Mouse (Mus musculus) thymus, postnatal 0 days (tissue): Measurements from ENCODE around the gene Ror2. TPM values are rescaled to one million over a fixed set of nuclear protein-coding genes. Genes with fewer than 3 reads are reported as not detected.

ENCODE experiments used
- DNase-seq: peaks from one replicate; pipeline ENCODE4 v3.0.0-alpha.2; 2015; ENCODE audit warnings: low spot score
- polyA plus RNA-seq: library from polyadenylated mRNA; unstranded; fragments of >200 nt; fragmentation: Nextera tagmentation; extraction: Ambion mirVana; gene quantifications from 2 replicates; pipeline ENCODE4 v1.2.1, GENCODE M21; 2015

Gene Ror2
- polyA plus RNA-seq, 1 experiment from 2014 or later, result 0.61 TPM

DNA sequence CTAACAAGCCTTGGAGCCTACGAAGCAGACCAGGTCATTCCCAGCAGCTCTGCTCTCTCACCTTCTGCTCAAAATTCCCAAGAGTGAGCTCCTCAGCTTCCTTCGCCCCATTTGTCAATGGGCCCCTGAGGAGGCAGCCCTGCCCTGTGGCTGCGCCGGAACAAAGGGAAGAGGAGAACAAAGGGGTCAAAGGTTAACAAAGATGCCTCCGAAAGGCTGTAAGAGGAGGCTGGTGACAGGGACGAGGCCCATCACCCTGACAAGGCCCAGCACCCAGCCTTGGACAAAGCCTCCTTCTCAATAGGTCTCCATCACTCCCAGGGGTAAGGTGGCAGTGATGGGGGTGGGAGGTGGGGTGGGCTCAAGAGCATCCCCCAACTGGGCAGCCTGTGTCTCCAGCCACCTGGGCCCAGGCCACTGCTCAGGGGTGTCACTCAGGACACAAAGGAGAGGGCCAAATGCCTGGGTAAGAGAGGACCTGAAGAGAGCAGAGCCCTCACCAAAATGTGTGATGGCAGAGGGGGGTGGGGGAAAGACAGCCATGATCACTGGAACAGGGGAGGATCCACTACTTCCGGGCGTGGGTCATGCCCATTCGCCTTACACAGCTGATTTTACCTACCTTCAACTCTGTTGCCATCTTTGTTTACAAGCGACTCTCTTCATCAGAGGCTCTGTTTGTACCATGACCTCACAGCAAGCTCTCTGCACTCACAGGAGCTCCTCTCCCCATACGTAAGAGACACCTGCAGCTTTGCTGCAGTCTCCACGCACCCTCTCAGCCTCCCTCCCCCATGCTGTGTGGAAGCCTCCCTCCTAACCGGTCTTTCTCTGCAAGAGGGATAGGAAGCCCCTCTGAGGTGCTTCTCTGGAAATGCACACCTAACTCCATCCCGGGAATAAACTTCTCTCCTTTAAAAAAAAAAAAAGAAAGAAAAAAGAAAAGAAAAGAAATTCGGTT, 51.8 kb downstream of the Ror2 start:
- no peak for DNase-seq

DNA sequence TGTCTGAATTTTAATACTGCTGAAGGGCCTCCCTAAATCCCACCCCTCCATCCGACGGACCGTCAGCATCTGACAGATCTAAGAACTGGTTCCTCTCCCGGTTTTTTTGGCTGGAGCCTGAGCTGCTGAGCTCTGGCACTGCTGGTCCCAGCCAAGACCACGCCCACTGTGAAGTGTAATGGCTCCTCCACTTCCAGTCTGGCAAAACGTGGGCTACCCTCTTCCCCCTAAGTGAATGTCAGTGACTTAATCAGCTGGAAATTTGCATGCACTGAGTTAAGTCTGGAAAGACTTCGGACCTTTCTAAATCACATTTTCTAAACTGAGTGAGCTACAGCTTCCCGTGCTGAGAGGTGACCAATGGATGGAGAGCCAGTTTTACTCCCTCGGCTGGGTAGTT, 52.5 kb downstream of the Ror2 start:
- DNase-seq, result no peak

DNA sequence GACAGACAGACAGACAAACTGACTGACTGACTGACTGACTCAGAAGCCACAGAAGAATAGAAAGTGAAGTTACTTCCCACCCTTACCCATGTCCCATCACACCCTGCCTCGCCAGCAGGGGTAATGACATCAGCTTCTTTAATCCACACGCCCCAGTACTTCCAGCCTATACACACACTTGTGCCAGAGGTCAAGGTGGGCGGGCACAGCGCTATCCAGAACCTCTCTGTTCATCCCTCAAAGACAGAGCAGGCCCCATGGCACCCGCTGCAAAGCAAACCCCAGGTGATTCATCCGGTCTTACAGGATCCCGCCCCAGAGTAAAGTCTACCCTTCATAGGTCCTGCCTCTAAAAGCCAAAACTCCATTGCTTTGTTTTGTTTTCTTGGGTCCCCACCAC, 53.5 kb downstream of the Ror2 start:
- no peak for DNase-seq

DNA sequence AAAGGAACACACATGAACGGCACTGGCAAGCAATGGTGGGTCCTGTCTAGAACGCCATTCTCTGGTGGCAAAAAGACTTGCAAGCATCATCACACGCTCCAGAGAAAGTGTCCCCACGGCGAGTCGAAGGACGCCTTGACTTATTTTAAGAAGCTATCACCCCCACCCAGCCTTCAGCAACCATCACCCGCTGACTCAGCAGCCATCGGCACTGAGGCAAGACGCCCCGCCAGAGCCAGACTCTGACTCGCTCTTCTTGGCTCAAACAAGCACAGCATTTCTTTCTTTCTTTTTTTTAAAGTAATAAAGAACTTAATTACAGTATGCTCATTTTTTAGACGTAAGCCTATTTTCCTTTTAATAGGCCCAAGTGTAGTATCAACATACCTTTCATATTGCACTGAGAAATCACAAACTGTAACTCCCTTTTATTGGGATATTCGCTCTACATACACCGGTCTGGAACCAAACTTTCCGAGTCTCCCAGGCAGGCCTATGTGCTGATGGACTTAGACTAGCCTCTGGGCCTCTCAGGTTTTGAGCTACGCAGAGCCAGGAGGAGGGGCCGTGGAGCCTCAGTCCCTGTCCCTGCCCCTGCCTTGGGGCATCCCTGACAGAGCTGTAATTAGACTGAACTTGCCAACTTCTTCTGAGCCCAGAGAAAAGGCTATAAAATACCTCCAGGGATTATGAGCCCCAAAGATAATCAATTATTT, 55.3 kb downstream of the Ror2 start:
- DNase-seq, result no peak

DNA sequence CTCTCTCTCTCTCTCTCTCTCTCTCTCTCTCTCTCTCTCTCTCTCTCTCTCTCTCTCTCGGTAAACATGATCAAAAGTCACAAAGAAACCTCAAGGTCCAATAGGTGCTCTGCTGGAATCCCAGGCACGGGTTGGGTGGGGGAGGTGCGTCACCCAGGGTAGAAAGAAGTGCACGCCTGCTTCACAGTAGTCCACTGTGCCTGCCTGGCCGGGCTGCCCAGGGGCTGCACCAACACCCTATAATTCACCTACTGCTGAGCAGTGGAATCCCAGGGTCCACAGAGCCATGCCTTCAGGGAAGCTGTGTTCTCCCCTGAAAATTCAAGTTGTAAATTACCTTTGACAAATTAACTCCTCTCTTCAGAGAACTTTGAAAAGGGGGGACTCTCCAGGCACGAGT, 58.9 kb downstream of the Ror2 start:
- no peak for DNase-seq

DNA sequence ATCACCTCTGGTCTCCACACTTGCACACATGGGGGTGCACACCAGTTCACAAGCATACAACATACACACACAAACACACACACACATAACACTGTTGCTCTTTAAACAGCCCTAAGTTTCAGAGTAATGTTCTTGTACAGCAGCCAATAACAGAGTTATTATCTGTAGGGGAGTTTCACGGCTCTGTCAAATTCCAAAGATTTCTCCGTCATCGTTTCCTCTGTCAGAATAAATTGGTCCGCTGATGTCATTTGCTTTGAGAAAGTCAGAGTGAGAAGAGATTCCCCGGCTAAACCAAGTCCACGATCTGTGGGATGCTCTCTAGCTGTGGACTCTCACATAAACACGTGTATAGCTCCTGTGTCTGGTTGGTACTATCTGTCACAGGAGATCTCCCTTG, 59.5 kb downstream of the Ror2 start:
- no peak for DNase-seq

DNA sequence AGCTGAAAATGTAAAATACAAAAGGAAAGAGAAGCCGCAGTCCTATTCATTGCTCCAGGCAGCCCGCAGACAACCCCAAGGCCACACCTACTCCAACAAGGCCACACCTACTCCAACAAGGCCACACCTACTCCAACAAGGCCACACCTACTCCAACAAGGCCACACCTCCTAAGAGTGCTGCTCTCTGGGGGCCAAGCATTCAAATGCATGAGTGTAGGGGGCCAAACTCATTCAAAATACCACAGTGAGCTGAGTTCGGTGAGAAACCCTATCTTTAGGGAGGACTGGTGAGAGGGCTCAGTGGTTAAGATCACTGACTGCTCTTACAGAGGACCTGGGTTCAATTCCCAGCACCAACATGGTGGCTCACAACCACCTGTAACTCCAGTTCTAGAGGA, 60.0 kb downstream of the Ror2 start:
- DNase-seq, result no peak

DNA sequence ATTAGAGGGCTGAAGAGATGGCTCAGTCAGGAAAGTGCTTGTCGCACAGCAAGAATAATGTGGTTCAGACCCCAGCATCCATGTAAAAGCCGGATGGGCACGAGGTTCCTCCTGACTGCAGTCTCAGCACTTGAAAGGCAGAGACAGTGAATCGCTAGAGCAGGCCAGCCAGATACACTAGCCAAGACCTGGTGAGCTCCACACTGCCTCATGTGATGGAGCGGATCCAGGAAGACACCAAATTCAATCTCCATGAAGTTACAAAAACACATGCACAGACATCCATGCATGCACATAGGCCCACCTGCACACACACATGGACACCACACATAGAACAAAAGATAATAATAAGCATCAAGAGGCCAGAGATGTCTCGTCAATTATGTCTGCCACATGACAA, 64.7 kb downstream of the Ror2 start:
- DNase-seq, result no peak

DNA sequence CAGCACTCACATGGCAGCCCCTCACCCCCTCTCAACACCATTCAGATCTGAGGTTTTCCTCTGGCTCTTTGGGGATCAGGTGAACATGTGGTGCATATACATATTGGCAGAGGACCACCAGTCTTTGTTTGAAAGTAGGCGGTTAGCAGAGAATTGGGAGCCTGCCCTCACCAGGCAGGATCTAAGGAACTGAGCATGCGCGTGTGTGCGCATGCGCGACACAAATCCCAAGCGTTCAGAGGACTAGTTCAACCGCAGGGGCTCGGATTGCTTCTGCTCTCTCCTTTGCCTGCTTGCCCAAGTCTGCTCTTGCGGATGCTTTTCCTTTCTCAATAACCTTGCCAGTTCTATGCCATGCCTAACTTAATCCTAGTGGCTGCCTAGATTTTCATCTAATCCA, 66.0 kb downstream of the Ror2 start:
- DNase-seq, result no peak

DNA sequence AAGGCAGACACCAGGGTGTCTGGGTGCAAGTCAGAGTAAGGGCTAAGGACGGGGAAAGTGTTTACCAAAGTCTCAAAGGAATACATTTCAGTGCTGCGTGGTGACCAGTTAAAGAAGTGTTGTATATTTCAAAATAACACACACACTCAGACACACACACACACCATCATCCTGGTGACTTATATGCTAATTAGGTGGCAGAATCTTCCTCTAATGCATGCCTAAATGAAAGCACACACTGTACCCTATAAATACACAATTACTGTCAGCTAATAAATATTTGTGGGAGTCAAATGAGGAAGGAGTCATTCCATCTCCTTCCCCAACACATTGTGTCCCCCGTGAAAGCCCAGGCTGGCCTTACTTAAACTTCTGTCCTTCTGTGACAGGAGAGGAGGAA, 66.5 kb downstream of the Ror2 start:
- no peak for DNase-seq

DNA sequence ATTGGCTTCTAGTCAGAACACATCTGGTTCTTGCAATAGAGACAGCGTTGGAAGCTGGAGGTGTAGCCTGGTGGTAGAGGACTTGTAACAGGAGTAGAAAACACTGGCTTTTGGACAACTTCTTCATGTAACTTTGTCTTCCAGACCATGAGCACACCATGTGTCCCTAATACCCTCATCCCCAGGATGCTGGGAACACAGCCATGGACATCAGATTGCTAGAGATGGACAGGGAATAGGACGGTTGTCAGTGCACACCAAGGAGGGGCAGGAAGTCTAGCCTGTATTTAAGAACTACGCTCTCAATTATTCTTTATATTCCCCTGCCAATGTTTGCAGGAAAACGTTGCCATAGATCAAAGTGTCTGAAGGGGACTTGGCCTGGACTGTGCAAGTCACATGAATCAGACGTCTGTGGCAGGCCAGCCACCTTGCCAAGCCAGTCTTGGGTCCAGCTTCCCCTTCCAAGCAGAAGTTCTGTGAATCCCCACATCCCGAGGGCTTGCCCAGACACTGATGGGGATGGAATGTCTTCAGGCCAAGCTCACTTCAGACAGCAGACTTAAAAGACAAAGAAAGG, 68.4 kb downstream of the Ror2 start:
- no peak for DNase-seq

DNA sequence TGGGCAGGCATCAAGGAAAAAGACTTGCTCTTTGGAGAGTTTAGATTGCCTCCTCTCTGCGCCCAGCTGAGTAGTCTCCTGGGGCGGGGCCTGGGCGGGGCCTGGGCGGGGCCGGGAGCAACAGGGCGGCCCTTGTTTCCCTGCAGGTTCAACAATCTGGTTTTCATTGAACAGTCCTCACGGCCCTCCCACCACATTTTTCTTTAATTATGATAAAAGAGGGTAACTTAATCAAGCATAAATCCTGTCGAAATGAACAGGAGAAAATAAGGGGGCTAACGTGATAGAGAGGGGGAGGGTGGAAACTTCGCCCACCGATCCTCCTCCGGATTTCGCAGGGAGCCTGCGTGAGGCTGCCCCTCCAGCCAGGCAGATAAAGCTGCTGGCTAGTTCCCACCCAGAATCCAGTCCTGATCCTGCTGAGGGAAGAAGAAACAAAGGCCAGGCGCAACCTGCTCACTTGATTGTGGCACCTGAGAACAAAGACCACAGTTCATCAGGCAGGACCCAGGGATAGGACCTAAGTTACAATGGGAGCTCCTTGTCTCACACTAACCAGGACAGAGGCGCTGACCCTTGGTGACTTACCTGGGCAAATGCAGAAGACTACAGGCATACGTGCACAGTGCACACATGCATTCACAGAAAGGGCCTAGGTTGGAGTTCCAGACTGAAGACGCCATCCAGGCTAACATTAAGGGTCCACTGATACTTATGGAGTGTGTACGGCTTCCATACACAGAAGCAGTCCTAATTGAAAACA, 73.8 kb downstream of the Ror2 start:
- DNase-seq, result no peak

DNA sequence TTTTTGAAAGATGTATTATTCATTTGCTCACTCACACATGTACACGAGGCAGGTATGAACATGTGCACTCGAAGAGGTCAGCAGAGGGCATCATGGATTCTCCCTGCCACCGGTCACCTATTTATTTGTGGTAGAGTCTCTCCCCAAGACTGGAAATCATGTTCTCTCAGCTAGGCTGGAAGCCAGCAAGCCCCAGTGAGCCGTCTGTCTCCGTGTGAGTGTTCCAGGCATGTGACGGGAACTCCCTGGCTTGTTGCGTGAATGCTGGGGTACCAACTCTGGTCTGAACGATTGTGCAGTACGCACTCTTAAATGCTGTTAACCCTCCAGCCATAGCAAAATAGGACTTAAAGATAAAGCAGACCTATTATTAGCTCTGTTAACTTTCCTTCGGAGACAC, 77.4 kb downstream of the Ror2 start:
- no peak for DNase-seq

DNA sequence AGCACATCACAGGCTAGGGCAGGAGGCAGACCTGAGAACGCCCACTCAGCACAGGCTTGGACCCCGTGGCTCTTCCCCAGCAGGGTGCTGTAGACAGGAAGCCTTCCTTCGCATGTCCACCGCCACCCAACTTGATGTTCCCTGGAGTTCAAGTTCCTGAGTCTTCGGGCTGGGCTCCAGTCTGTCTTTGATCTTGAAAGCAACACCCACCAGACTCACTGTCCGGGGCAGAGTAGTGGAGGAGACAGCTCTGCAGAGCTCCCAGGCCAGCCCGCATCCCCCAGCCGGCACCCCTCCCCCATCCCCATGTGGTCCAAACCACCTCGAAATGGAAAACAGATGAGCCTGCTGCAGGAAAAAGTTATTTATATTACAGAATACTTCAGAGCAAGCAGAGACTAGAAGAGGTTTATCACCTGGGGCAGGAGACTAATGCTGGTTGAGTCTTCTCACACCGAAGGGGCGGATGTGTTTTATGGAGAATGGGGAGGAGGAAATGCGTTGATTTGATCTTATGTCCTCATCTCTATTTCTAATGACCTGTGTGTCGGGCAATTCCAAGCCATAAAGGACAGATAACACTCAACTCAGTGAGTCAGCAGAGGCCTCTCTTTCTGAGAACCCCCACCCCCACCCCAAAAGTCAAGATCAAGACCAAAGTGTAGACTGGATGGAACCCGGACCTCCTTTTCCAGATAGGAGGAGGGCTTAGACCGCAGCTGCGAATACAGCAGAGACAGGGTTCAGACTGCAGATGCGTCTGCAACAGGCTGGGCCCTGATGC, 80.6 kb downstream of the Ror2 start:
- no peak for DNase-seq

DNA sequence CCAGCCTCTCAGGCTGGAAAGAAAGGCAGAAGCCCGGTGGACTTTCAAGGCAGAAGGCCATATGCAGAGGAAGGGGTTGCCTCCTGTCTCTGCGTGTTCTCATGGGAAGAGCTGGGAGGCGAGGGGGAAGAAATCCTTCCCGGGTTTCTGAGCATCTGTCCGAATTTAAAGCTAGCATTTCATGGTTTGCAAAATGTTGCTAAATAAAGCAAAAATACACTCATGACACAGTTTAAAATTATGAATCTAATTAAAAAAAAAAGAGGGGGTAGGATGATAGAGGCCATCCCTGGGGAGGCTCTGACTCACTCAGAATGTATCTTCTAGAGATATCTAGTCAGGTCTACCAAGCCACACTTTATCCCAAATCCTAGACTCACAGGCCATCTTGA, 83.5 kb downstream of the Ror2 start:
- no peak for DNase-seq

DNA sequence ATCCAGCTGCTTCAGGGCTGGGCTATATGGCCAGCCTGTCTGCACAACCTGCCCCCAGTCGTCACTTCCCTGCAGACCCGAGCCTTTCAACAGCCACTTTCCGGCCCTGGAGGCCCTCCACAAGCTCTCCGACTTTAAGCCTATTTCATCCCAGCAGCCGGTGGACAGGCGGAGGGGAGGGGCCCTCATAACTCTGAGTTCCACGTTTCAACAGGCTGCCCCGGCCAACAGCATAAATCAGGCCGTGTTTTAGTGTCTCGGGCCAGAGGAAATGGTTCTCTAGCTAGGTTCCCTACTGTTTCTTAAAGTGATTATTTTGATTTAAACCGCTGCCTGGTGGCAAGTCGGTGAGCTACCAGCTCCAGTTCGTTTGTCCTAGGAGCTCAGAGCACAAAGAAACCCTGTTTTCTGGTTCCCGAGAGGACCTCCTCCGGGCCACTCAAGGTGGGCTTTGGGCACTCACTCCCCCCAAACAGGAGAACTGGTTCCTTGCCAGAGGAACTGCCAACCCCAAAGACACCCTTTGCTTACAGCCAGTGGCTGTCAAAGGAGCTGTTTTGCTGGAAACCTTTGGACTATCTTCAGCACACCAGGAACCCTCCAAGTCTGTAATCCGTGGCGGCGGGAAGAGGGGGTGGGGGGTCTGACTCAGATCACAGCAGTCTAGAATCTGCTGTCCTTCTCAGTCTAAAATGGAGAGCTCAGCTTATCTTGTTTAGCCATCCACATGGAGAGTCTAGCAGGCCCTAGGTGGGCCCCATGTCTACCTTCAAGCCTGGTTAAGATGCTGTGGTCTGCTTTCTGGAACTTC, 84.1 kb downstream of the Ror2 start:
- no peak for DNase-seq

DNA sequence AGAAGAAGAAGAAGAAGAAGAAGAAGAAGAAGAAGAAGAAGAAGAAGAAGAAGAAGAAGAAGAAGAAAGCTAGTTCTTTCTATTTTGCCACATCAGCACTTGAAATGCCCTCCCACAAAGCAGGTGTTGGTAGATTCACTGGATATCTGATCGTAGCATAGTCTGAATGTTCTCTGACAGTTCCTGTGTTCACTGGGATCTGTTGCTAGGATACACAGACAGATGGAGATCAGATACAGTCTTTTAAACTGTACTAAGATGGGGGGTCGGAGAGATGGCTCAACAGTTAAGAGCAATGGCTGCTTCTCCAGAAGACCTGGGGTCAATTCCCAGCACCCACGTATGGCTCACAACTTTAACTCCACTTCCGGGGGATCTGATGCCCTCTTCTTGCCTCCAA, 85.8 kb downstream of the Ror2 start:
- DNase-seq, result no peak

DNA sequence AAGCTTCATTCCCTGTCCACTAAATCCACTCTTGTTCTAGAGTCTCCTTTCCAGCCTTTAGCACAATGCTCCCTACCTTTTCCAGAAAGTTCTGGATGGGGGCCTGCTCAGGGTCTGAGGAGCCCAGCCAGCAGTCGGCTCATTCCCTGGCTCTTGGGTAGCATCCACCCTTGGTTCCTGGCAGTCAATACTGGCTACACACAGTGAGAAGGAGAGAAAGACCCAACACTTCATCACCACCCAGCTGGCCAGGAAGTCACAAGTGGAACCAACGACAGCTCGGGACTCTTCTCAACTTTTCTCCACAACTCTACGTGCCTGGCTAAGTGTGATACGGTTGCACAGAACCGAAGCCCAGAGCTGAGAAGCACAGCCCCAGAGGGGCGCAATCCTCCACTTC, 86.7 kb downstream of the Ror2 start:
- no peak for DNase-seq

DNA sequence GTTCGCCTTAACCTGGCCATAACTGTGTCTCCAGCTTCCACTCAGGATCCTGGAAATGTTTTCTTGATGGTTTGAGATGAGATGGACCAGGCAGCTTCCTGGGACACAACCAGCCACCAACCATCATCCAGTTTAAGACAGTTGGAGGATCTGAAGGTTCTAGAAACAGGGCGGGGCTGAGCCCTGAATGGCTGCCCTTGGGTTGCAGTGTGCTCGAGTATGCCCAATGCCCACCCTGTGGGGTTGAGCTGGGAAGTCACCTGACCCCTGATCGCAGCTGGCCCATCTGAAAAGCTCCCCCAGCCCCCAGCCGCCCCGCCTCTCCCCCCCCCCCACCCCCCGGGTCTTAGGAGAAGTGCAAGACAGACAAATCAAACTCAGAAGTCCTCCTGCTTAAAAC, 89.2 kb downstream of the Ror2 start:
- no peak for DNase-seq
